Mouse (Mus musculus) liver, embryonic 14.5 days (tissue): ENCODE data around the gene Eftud2.

ENCODE experiments used
- CTCF ChIP-seq: IDR thresholded peaks from 2 replicates; pipeline ENCODE4 v1.5.1; 2016; ENCODE audit warnings: antibody characterized with exemption, low read depth, control low read depth
- EP300 ChIP-seq: IDR thresholded peaks from 2 replicates; pipeline ENCODE4 v1.6.1; 2016; ENCODE audit warnings: antibody characterized with exemption, low read depth

DNA sequence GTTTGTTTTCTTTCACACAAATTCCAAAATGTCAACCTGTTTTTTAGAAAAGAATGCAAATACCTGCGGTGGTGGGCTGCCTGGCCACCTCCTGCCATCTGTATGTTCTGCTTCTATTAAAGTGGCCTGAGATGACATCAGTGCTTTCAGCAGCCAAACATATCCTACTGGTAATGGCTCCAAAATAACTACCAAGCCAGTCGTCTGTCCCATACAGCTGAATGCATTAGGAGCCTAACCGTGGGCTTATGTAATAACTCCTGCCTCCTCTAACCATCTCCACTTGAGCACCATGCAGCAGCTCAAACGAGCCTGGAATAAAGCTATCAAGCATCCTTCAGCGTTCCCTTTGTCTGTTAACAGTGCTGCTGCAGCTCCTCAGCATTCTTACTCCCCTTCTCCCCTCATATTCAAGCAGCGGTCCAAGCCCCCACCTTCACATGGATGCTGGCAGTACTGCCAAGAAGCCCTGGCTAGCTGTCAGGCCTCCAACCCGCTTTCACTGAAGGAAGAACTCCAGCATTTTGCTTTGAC lies 5.9 kb downstream of the Eftud2 start:
- no peak for TF ChIP-seq CTCF
- no peak for TF ChIP-seq EP300
